Mouse (Mus musculus): ENCODE measurements at regions not wholly inside any gene's neighbourhood (a gene's known extent, or its start where the extent isn't known, plus 50 kb on each side); places are given as distances from the start of the nearest gene placed in this dataset.

DNA sequence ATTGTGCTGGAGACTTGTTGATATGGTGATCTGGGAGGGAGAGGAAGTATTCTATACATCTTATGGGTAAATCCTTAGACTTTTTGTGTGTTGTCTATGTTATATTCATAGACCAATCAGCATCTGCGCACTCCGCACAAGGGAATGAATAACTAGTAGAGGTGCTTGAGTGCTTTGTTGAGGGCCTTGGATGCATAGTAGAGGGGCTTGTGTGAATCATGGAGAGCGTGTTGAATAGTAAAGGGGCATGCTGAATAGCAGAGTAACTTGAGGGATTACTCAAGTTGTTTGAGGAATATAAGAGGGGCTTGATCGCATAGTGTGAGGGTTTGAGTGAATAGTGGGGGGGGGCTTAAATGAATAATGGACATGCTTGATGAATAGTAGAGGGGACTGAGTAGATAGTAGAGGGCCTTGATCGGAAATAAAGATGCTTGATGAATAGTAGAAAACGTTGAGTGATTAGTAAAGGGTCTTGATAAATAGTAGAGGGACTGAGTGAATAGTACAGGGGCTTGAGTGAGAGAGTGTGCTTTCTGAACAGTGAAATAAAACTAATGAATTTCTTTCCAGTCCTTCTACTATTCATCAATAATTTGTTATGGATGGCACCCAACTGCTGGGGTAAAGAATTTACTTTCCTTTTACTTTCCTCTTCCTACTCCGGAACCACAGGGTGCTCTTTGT lies 2849.5 kb upstream of the Lrrc6 start:
- no peak for TF ChIP-seq MYOG (IDR thresholded peaks at IDR 0.05; ENCODE audit: control insufficient read depth in 1 of 3, insufficient read depth in 1 of 3, insufficient read length in 2 of 3, low read depth in 2 of 3)
- no peak for TF ChIP-seq REST (IDR thresholded peaks at IDR 0.05; ENCODE audit: insufficient read depth, insufficient read length)
- no peak for TF ChIP-seq POLR2A (IDR thresholded peaks at IDR 0.05; ENCODE audit: insufficient read length, low read depth)
- no peak for TF ChIP-seq TCF12 (IDR thresholded peaks at IDR 0.05; ENCODE audit: insufficient read depth, poor library complexity, severe bottlenecking)
- no peak for TF ChIP-seq E2F4 (IDR thresholded peaks at IDR 0.05; ENCODE audit: insufficient read depth)
- TF ChIP-seq MAX (IDR thresholded peaks at IDR 0.05; ENCODE audit: low read depth), result no peak
- TF ChIP-seq MYOD1 (IDR thresholded peaks at IDR 0.05; ENCODE audit: control insufficient read depth in 1 of 3, insufficient read length in 2 of 3, low read depth in 2 of 3), result no peak
- TF ChIP-seq TCF3 (IDR thresholded peaks at IDR 0.05; ENCODE audit: insufficient read length, low read depth), result no peak
- no peak for TF ChIP-seq POLR2AphosphoS2 (IDR thresholded peaks at IDR 0.05; ENCODE audit: insufficient read length, low read depth)
- TF ChIP-seq SRF (IDR thresholded peaks at IDR 0.05; ENCODE audit: control insufficient read depth, insufficient read length, low read depth), result no peak
- no peak for TF ChIP-seq USF1 (IDR thresholded peaks at IDR 0.05; ENCODE audit: low read depth)
- TF ChIP-seq CEBPB (IDR thresholded peaks at IDR 0.05; ENCODE audit: insufficient read depth, poor library complexity, severe bottlenecking), result no peak
- H3K27me3 ChIP-seq (ENCODE audit: control insufficient read depth, insufficient read depth, insufficient read length), result no peaks in the 10 kb centered on the region
- H3K4me2 ChIP-seq (ENCODE audit: low read depth), result no peak overlapping the region

DNA sequence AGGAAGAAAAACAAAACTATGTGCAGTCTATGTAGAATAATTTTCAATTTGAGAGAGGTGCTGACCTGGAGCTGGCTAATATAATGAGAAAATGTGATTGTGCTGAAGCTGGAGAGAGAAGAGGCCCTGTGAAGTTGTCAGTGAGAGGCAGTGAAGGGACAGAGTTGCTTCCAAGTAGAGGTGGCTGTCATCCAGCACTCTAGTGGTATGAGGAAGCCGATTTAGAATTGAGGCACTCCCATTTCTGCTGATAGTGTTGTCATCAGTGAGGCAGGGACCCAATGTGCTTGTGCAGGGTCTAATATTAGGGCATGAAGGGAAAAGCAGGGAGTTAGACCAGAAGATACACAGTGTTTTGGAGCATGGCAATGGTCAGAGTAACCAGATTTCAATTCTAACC lies 2845.4 kb upstream of the Lrrc6 start:
- H3K79me2 ChIP-seq (ENCODE audit: control insufficient read depth, insufficient read depth), result no peaks in the 10 kb centered on the region
- no peak overlapping the region for H3ac ChIP-seq (ENCODE audit: control insufficient read depth, insufficient read length)
- no peak for TF ChIP-seq MAX (IDR thresholded peaks at IDR 0.05; ENCODE audit: low read depth)
- no peak for TF ChIP-seq POLR2AphosphoS2 (IDR thresholded peaks at IDR 0.05; ENCODE audit: insufficient read length, low read depth)
- TF ChIP-seq MYOG (IDR thresholded peaks at IDR 0.05; ENCODE audit: control insufficient read depth in 1 of 3, insufficient read depth in 1 of 3, insufficient read length in 2 of 3, low read depth in 2 of 3), result no peak
- TF ChIP-seq MYOD1 (IDR thresholded peaks at IDR 0.05; ENCODE audit: control insufficient read depth in 1 of 3, insufficient read length in 2 of 3, low read depth in 2 of 3), result no peak
- no peak for TF ChIP-seq E2F4 (IDR thresholded peaks at IDR 0.05; ENCODE audit: insufficient read depth)
- no peak for TF ChIP-seq CEBPB (IDR thresholded peaks at IDR 0.05; ENCODE audit: insufficient read depth, poor library complexity, severe bottlenecking)
- TF ChIP-seq REST (IDR thresholded peaks at IDR 0.05; ENCODE audit: insufficient read depth, insufficient read length), result no peak
- no peak for TF ChIP-seq SRF (IDR thresholded peaks at IDR 0.05; ENCODE audit: control insufficient read depth, insufficient read length, low read depth)
- TF ChIP-seq USF1 (IDR thresholded peaks at IDR 0.05; ENCODE audit: low read depth), result no peak
- TF ChIP-seq POLR2A (IDR thresholded peaks at IDR 0.05; ENCODE audit: insufficient read length, low read depth), result no peak
- no peak for TF ChIP-seq TCF12 (IDR thresholded peaks at IDR 0.05; ENCODE audit: insufficient read depth, poor library complexity, severe bottlenecking)
- TF ChIP-seq TCF3 (IDR thresholded peaks at IDR 0.05; ENCODE audit: insufficient read length, low read depth), result no peak
- no peak overlapping the region for H3K4me2 ChIP-seq (ENCODE audit: low read depth)
- H3K27me3 ChIP-seq (ENCODE audit: control insufficient read depth, insufficient read depth, insufficient read length), result no peaks in the 10 kb centered on the region
- H3K4me3 ChIP-seq, result no peak overlapping the region
- no peaks in the 10 kb centered on the region for H3K36me3 ChIP-seq (ENCODE audit: control insufficient read depth, insufficient read depth)

More for the DNA sequence above, 2849.5 kb upstream of the Lrrc6 start:
- Histone ChIP-seq H3K79me2 (ENCODE audit: control insufficient read depth, insufficient read depth) (no peaks in the 10 kb centered on the region), H3K36me3 (ENCODE audit: control insufficient read depth, insufficient read depth) (no peaks in the 10 kb centered on the region), H3ac (ENCODE audit: control insufficient read depth, insufficient read length) (no peak overlapping the region), H3K4me3 (no peak overlapping the region)

DNA sequence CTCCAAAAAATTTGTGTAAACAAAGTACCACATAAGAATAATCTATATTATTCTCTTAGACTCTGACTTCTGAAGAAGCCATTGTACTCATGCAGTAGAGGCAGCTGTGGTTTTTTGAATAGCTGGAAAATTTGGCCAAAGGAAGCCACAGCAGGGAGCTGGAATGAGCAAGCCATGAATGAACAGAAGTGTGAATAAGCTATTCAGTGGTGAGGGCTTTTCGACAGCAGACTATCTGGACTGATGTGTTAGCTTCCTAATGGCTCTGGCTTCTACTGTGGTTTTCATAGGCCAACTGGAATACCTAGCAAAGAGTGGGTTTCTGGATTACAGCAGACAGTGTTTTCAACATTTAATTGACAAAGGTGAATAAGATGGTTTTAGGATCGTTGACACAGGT lies 2842.0 kb upstream of the Lrrc6 start:
- Histone ChIP-seq H3K27me3 (ENCODE audit: control insufficient read depth, insufficient read depth, insufficient read length) (no peaks in the 10 kb centered on the region), H3K36me3 (ENCODE audit: control insufficient read depth, insufficient read depth) (no peaks in the 10 kb centered on the region)

DNA sequence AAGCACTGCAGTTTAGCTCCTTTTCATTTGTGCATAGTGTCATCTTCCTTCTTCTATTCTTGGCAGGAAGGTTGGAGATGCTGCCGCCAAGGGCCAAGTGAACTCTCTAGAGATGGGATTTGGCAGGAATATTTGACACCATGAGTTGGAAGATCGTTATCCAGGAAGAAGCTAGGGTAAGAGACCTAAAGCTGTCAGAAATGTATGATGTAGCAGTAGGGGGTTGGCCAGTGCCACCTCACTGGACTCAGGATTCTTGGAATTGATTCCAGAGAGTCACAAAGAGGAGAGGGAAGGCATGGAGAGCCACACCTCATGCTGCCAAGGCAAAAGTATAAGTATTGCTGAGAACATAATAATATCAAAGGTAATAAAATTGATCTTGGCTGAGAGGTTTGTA lies 2835.8 kb upstream of the Lrrc6 start:
- TF ChIP-seq E2F4 (IDR thresholded peaks at IDR 0.05; ENCODE audit: insufficient read depth) (no peak), MYOG (IDR thresholded peaks at IDR 0.05; ENCODE audit: control insufficient read depth in 1 of 3, insufficient read depth in 1 of 3, insufficient read length in 2 of 3, low read depth in 2 of 3) (no peak)
- no peaks in the 10 kb centered on the region for H3K36me3 ChIP-seq (ENCODE audit: control insufficient read depth, insufficient read depth)
- no peak overlapping the region for H3ac ChIP-seq (ENCODE audit: control insufficient read depth, insufficient read length)
- no peak overlapping the region for H3K4me3 ChIP-seq
- H3K4me2 ChIP-seq (ENCODE audit: low read depth), result no peak overlapping the region
- no peaks in the 10 kb centered on the region for H3K79me2 ChIP-seq (ENCODE audit: control insufficient read depth, insufficient read depth)
- no peaks in the 10 kb centered on the region for H3K27me3 ChIP-seq (ENCODE audit: control insufficient read depth, insufficient read depth, insufficient read length)

More for the DNA sequence above, 2842.0 kb upstream of the Lrrc6 start:
- TF ChIP-seq TCF3 (IDR thresholded peaks at IDR 0.05; ENCODE audit: insufficient read length, low read depth) (no peak), MYOG (IDR thresholded peaks at IDR 0.05; ENCODE audit: control insufficient read depth in 1 of 3, insufficient read depth in 1 of 3, insufficient read length in 2 of 3, low read depth in 2 of 3) (no peak), POLR2AphosphoS2 (IDR thresholded peaks at IDR 0.05; ENCODE audit: insufficient read length, low read depth) (no peak), REST (IDR thresholded peaks at IDR 0.05; ENCODE audit: insufficient read depth, insufficient read length) (no peak), POLR2A (IDR thresholded peaks at IDR 0.05; ENCODE audit: insufficient read length, low read depth) (no peak), TCF12 (IDR thresholded peaks at IDR 0.05; ENCODE audit: insufficient read depth, poor library complexity, severe bottlenecking) (no peak), E2F4 (IDR thresholded peaks at IDR 0.05; ENCODE audit: insufficient read depth) (no peak), CEBPB (IDR thresholded peaks at IDR 0.05; ENCODE audit: insufficient read depth, poor library complexity, severe bottlenecking) (no peak), MYOD1 (IDR thresholded peaks at IDR 0.05; ENCODE audit: control insufficient read depth in 1 of 3, insufficient read length in 2 of 3, low read depth in 2 of 3) (no peak), MAX (IDR thresholded peaks at IDR 0.05; ENCODE audit: low read depth) (no peak), SRF (IDR thresholded peaks at IDR 0.05; ENCODE audit: control insufficient read depth, insufficient read length, low read depth) (no peak), USF1 (IDR thresholded peaks at IDR 0.05; ENCODE audit: low read depth) (no peak)
- H3ac ChIP-seq (ENCODE audit: control insufficient read depth, insufficient read length), result no peak overlapping the region
- H3K4me3 ChIP-seq, result no peak overlapping the region
- no peaks in the 10 kb centered on the region for H3K79me2 ChIP-seq (ENCODE audit: control insufficient read depth, insufficient read depth)
- H3K4me2 ChIP-seq (ENCODE audit: low read depth), result no peak overlapping the region

All from myocyte (in vitro differentiated cells).